Mouse (Mus musculus): ENCODE results near the gene Dmwd.
A peak's percentile ranks its signal among the peaks of the same experiment; 100 is the strongest.

DNA sequence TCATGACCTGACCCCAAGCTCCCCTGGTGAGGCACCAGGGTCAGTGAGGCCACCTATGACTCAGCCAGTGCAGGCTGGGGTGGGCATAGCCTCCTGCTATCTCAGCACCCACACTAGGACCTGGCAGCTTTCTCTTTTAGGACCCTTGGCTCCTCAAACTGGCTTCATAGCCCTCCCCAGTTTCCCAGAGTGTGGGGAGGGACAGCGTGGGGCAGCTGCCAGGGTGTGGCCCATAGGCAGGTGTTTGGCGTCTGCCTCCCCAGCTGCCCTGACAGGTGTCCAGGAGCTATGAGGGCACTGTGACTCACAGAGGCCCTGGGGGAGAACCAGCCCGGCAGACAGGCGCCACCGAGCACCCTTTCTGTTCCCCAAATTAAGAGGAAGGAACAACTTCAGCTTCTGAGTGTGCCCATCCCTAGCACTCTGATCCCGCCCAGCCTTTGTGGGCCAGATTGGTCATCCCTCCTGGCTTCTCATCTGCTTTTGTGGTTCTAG is 8.3 kb downstream of the Dmwd start:
- TF ChIP-seq POLR2A (IDR thresholded peaks at IDR 0.05; ENCODE audit: insufficient read depth, low read depth, low read length) (0 out of 2 replicates have a peak, but pooled peaks have one; percentile 13), CTCF (IDR thresholded peaks at IDR 0.05) (no peak)
